Mouse (Mus musculus): ENCODE measurements at regions not wholly inside any gene's neighbourhood (a gene's known extent, or its start where the extent isn't known, plus 50 kb on each side); places are given as distances from the start of the nearest gene placed in this dataset.

DNA sequence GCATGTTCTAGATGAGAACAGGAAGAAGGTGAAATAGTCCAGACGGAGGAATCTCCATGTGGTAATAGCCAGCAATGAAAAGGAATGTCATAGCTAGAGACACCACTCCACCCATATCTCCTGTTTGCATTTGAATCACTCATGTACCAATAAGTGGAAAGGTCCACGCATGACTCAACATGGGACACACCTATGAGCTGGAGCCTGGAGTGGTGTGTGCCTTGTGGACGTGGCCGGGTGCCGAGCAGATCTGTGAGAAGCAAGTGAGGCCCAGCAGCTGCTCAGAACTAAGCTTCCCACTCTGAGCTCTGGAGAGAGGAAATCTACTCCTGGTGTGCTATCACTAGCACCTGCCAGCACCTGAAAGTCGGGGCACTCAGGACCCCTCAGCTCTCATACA lies 116.4 kb upstream of the Xylt1 start:
- Histone ChIP-seq H3K4me1 (peaks cover 9% of the 10 kb centered on the region), H3K27ac (replicated peaks) (no peak overlapping the region), H3K36me3 (no peaks in the 10 kb centered on the region), H3K4me3 (no peak overlapping the region), H3K9me3 (replicated peaks) (no peaks in the 10 kb centered on the region), H3K27me3 (ENCODE audit: low read depth, poor library complexity, severe bottlenecking) (no peaks in the 10 kb centered on the region)
- 93% methylated on average over 6 of the region's 6 CpGs for WGBS
- DNase-seq (ENCODE audit: low spot score) = no peak

GRCm38 (mm10) chr7:117268096-117268495 lies 112.7 kb upstream of the Xylt1 start:
- DNase-seq (ENCODE audit: low spot score) = no peak
- 90% methylated on average over 7 of the region's 7 CpGs for WGBS
- Histone ChIP-seq H3K4me3 (no peak overlapping the region), H3K27ac (replicated peaks) (no peak overlapping the region), H3K9me3 (replicated peaks) (no peaks in the 10 kb centered on the region), H3K27me3 (ENCODE audit: low read depth, poor library complexity, severe bottlenecking) (no peaks in the 10 kb centered on the region), H3K36me3 (no peaks in the 10 kb centered on the region), H3K4me1 (no peaks in the 10 kb centered on the region)

DNA sequence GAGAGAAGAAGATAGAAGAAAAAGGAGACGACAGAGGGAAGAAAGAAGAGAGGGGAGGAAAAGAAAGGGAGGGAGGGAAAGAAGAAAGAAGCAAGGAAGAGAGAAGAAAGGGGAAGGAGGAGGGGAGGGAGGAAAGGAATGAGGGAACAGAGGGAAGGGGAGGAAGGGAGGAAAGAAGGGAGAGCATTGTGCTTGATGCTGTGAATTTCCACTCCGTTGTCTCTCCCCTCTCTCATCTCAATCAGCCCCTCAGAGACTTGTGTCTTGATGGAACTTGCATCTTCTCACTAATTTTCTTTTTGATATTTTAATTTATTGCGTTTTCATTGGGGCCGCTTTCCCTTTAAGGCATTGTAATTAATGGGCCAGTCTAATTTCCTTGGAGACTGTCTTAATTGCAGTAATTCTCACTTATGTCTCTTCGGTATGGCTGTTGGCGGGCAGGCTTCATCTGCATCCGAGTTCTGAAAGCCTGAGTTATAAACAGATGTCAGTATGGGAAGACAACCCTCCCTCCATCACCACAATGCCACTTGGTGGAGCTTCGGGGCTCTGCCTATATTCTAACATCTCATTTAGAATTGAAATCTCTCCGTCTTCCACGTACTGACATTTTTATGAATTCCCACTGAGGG lies 111.4 kb upstream of the Xylt1 start:
- Histone ChIP-seq H3K4me3 (no peak overlapping the region), H3K27me3 (ENCODE audit: low read depth, poor library complexity, severe bottlenecking) (no peaks in the 10 kb centered on the region), H3K9me3 (replicated peaks) (no peaks in the 10 kb centered on the region), H3K4me1 (no peaks in the 10 kb centered on the region), H3K36me3 (no peaks in the 10 kb centered on the region), H3K27ac (replicated peaks) (no peak overlapping the region)
- no peak for DNase-seq (ENCODE audit: low spot score)
- 86% methylated on average over 10 of the region's 10 CpGs for WGBS

DNA sequence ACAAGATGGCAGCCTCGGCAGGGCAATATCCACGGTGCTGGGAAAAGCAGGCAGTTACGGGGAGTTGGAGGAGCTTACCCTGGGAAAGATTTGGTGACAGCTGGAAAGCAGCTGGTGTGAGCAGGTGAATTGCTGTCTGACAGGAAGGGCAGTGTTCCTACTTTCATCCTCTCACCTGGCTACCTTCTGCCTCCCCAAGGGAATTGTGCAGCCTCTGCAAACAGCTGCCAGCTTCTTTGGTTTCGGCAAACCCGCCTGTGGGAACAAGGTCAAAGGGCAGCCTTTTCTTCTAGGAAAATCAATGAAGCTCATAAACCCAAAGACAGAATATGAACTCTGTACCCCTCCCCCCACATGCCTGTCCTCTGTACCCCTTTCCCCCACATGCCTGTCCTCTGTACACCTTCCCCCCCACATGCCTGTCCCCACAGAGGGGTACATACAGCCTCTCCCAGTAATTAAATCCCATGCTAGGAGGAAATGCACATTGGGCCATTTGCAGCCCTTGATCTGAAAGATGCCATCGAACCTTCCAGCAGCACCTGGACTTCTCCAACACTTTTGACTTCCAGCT lies 102.3 kb upstream of the Xylt1 start:
- no peaks in the 10 kb centered on the region for H3K9me3 ChIP-seq (replicated peaks)
- 68% methylated on average over 6 of the region's 6 CpGs for WGBS
- H3K36me3 ChIP-seq = no peaks in the 10 kb centered on the region
- H3K4me1 ChIP-seq = peaks cover 18% of the 10 kb centered on the region
- no peaks in the 10 kb centered on the region for H3K27me3 ChIP-seq (ENCODE audit: low read depth, poor library complexity, severe bottlenecking)
- H3K27ac ChIP-seq (replicated peaks) = 0 out of 2 replicates have a peak overlapping the region, but pooled peaks have one; percentile 3
- peak; percentile 17 for DNase-seq (ENCODE audit: low spot score)
- H3K4me3 ChIP-seq = no peak overlapping the region

DNA sequence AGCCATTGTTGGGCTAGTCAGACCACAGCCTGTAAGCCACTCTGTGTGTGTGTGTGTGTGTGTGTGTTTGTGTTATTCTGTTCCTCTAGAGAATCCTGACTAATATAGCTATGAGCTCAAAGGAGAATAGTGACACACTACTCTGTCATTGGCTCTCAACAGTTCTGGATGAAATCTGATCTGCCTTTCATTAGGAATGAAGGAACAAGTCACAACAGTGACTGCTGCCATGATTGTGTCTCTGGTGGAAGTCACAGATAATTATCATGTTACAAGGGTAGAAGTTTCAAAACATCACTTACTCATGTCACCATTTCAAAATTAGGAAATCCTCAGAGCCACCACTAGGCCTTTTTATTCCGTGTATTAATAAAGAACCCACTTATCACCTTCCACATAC lies 98.6 kb upstream of the Xylt1 start:
- H3K4me1 ChIP-seq = peaks cover 11% of the 10 kb centered on the region
- no peaks in the 10 kb centered on the region for H3K36me3 ChIP-seq
- no peaks in the 10 kb centered on the region for H3K27me3 ChIP-seq (ENCODE audit: low read depth, poor library complexity, severe bottlenecking)
- H3K9me3 ChIP-seq (replicated peaks) = no peaks in the 10 kb centered on the region
- 94% methylated on average over 1 of the region's 1 CpGs for WGBS
- no peak overlapping the region for H3K27ac ChIP-seq (replicated peaks)
- no peak for DNase-seq (ENCODE audit: low spot score)
- H3K4me3 ChIP-seq = no peak overlapping the region

DNA sequence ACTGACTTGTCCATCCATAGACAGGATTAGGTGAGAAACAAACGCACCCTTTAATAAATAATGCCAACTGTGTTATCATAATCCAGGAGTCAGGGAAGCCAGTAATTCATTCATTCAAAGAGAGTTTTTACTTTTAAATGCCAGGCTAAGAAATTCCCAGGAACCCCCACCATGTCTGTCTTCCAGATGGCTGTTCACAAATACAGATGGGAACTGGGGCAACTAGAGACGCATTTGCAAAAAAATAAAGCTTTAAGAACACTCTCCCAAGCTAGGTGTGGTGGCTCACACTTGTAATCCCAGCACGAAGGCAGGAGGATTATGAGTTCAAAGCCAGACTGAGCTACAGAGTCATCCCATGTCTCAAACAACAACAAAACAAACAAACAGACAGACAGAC lies 95.6 kb upstream of the Xylt1 start:
- Histone ChIP-seq H3K9me3 (replicated peaks) (no peaks in the 10 kb centered on the region), H3K27ac (replicated peaks) (no peak overlapping the region), H3K27me3 (ENCODE audit: low read depth, poor library complexity, severe bottlenecking) (no peaks in the 10 kb centered on the region), H3K4me3 (no peak overlapping the region), H3K4me1 (no peaks in the 10 kb centered on the region), H3K36me3 (no peaks in the 10 kb centered on the region)
- no peak for DNase-seq (ENCODE audit: low spot score)
- 75% methylated on average over 3 of the region's 3 CpGs for WGBS

DNA sequence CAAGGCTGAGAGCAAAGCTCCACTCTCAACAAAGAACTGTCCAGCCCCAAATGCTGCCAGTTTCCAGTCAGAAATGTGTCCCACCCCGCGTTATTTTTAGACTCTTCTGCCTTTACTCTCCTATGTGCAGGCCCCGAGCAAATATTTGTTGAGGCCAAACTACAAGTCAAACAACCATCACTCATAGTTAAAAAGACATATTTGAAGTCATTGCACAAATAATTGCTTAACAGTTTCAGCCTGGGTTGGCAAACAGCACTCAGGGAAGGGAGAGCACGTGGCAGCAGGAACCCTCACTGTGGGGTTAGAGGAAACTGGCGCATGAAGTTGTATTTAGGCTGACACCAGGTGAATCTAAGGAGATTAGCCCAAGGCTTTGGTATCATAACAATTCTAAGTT lies 94.8 kb upstream of the Xylt1 start:
- Histone ChIP-seq H3K27ac (replicated peaks) (no peak overlapping the region), H3K9me3 (replicated peaks) (no peaks in the 10 kb centered on the region), H3K4me3 (no peak overlapping the region), H3K27me3 (ENCODE audit: low read depth, poor library complexity, severe bottlenecking) (no peaks in the 10 kb centered on the region), H3K4me1 (no peaks in the 10 kb centered on the region), H3K36me3 (no peaks in the 10 kb centered on the region)
- DNase-seq (ENCODE audit: low spot score) = no peak
- 81% methylated on average over 5 of the region's 5 CpGs for WGBS

DNA sequence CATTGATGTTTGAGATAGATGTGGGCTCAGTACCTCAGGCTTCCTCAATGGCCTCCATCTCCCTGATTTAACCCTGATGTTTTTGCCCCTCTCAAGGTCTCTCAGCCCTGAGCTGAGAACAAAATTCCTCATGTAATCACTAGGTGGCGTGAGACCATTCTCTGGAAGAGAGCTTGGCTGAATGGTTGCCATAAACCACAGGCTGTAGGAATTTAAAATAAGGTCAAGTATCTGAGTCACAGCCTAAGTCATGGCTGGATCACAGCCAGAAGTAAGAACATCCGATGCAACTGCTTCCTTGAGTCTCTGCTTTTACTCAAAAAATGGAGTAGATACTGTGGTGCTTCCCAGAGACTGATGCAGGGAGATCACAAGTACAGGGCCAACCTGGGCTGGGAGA lies 77.1 kb upstream of the Xylt1 start:
- WGBS = 58% methylated on average over 2 of the region's 2 CpGs
- H3K4me3 ChIP-seq = no peak overlapping the region
- no peaks in the 10 kb centered on the region for H3K4me1 ChIP-seq
- DNase-seq (ENCODE audit: low spot score) = no peak
- no peaks in the 10 kb centered on the region for H3K36me3 ChIP-seq
- no peak overlapping the region for H3K27ac ChIP-seq (replicated peaks)
- no peaks in the 10 kb centered on the region for H3K27me3 ChIP-seq (ENCODE audit: low read depth, poor library complexity, severe bottlenecking)
- no peaks in the 10 kb centered on the region for H3K9me3 ChIP-seq (replicated peaks)

- no peaks in the 10 kb centered on the region for H3K9me3 ChIP-seq (replicated peaks)
- no peak overlapping the region for H3K27ac ChIP-seq (replicated peaks)
- no peak for DNase-seq (ENCODE audit: low spot score)
- WGBS = 85% methylated on average over 2 of the region's 2 CpGs
- H3K4me1 ChIP-seq = peaks cover 3% of the 10 kb centered on the region; the same call in 1 of the 2 replicates
- H3K27me3 ChIP-seq (ENCODE audit: low read depth, poor library complexity, severe bottlenecking) = no peaks in the 10 kb centered on the region
- no peaks in the 10 kb centered on the region for H3K36me3 ChIP-seq
- no peak overlapping the region for H3K4me3 ChIP-seq
Observed at GRCm38 (mm10) chr7:117310586-117311200, 70.1 kb upstream of the Xylt1 start.

- H3K9me3 ChIP-seq (replicated peaks) = no peaks in the 10 kb centered on the region
- peaks cover 3% of the 10 kb centered on the region; the same call in 1 of the 2 replicates for H3K4me1 ChIP-seq
- 64% methylated on average over 4 of the region's 4 CpGs for WGBS
- no peaks in the 10 kb centered on the region for H3K36me3 ChIP-seq
- H3K4me3 ChIP-seq = no peak overlapping the region
- no peak overlapping the region for H3K27ac ChIP-seq (replicated peaks)
- no peak for DNase-seq (ENCODE audit: low spot score)
- no peaks in the 10 kb centered on the region for H3K27me3 ChIP-seq (ENCODE audit: low read depth, poor library complexity, severe bottlenecking)
Observed at GRCm38 (mm10) chr7:117311316-117311715, 69.5 kb upstream of the Xylt1 start.

- no peak overlapping the region for H3K4me3 ChIP-seq
- no peaks in the 10 kb centered on the region for H3K27me3 ChIP-seq (ENCODE audit: low read depth, poor library complexity, severe bottlenecking)
- no peaks in the 10 kb centered on the region for H3K36me3 ChIP-seq
- peaks cover 2% of the 10 kb centered on the region; the same call in 1 of the 2 replicates for H3K4me1 ChIP-seq
- WGBS = 89% methylated on average over 5 of the region's 5 CpGs
- no peak for DNase-seq (ENCODE audit: low spot score)
- H3K9me3 ChIP-seq (replicated peaks) = no peaks in the 10 kb centered on the region
- H3K27ac ChIP-seq (replicated peaks) = no peak overlapping the region
Observed at GRCm38 (mm10) chr7:117316126-117316805, 64.5 kb upstream of the Xylt1 start.

- WGBS = 92% methylated on average over 2 of the region's 2 CpGs
- Histone ChIP-seq H3K4me3 (no peak overlapping the region), H3K27me3 (ENCODE audit: low read depth, poor library complexity, severe bottlenecking) (no peaks in the 10 kb centered on the region), H3K4me1 (no peaks in the 10 kb centered on the region), H3K36me3 (no peaks in the 10 kb centered on the region), H3K27ac (replicated peaks) (no peak overlapping the region), H3K9me3 (replicated peaks) (no peaks in the 10 kb centered on the region)
- DNase-seq (ENCODE audit: low spot score) = no peak
Observed at GRCm38 (mm10) chr7:117317362-117317761, 63.4 kb upstream of the Xylt1 start.

- Histone ChIP-seq H3K4me1 (no peaks in the 10 kb centered on the region), H3K27ac (replicated peaks) (no peak overlapping the region), H3K4me3 (no peak overlapping the region), H3K36me3 (no peaks in the 10 kb centered on the region), H3K9me3 (replicated peaks) (no peaks in the 10 kb centered on the region), H3K27me3 (ENCODE audit: low read depth, poor library complexity, severe bottlenecking) (no peaks in the 10 kb centered on the region)
- DNase-seq (ENCODE audit: low spot score) = no peak
- WGBS = 72% methylated on average over 6 of the region's 6 CpGs
Observed at GRCm38 (mm10) chr7:117320552-117320951, 60.2 kb upstream of the Xylt1 start.
